8 mouse cellular contexts compared by ENCODE assay signal in the genomic region with DNA sequence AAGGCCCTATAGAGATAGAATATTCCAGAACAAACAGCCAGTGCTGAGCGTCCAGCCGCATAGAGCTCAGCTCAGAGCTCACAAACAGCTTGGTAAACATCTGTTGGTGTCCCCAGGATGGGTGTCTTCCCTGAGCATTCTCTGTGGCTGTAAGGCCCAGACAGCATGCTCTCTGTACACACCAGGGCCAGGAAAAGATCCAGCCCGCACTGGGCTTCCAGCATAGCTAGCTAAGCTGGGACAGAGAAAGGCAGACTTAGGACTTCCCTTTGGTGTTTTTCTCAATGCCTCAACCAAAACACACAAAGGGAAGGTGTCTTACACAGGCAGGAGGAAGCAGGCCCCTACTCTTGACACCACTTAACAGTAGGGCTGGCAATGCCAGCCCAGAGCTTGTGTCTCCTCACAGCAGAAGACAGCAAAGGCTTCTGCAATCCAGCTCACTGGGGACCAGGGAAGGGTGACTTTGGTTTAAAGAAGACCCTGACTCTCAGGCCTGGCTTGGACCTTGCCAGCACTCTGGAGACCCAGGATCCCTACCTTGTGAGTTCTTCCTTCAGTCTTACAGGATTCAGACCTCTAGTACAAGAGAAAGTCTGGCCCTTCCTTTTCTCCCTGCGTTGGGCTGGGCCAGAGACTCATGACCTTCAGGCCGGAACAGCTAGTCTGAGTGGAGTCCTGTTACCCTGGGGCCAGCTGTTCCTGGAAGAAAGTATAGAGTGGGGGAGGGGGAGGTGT. TPM values are rescaled to one million over a fixed set of nuclear protein-coding genes. Genes with fewer than 3 reads are reported as not detected.
A peak's percentile ranks its signal among the peaks of the same experiment; 100 is the strongest.
DNase-seq lines count a peak whose midpoint lies in the region; ATAC-seq lines count a peak whose summit lies in the region.

A gene (minus strand): TSS at position 601 of the 738 bp plus-strand sequence.

- no peaks in the 10 kb centered on the region for H3K9me3 ChIP-seq in embryonic facial prominence, embryonic 13.5 days
- no peaks in the 10 kb centered on the region for H3K9me3 ChIP-seq in heart, embryonic 13.5 days
- H3K9me3 ChIP-seq in kidney, embryonic 16.5 days (ENCODE audit: low read length), result no peaks in the 10 kb centered on the region

- no peak within 1 kb of the TSS for H3K9ac ChIP-seq in embryonic facial prominence, embryonic 13.5 days
- peak within 1 kb of the TSS; percentile 34; the same call in 1 of the 2 replicates for H3K9ac ChIP-seq in heart, embryonic 13.5 days
- H3K9ac ChIP-seq in kidney, embryonic 16.5 days (replicated peaks; ENCODE audit: low read length), result peak within 1 kb of the TSS; percentile 19; the same call in 1 of the 2 replicates

- WGBS in embryonic facial prominence, embryonic 13.5 days, result 59% methylated on average over 5 of the region's 5 CpGs
- whole genome bisulfite sequencing in heart, embryonic 13.5 days, result 58% methylated on average over 5 of the region's 5 CpGs
- 54% methylated on average over 5 of the region's 5 CpGs for WGBS in kidney, embryonic 16.5 days
- WGBS in macrophage (ENCODE audit: missing documents), result 62% methylated on average over 5 of the region's 5 CpGs

- H3K4me1 ChIP-seq in embryonic facial prominence, embryonic 13.5 days, result peaks cover 12% of the 10 kb centered on the region
- peaks cover 31% of the 10 kb centered on the region for H3K4me1 ChIP-seq in heart, embryonic 13.5 days
- peaks cover 26% of the 10 kb centered on the region for H3K4me1 ChIP-seq in kidney, embryonic 16.5 days (ENCODE audit: insufficient read depth, low read length)

- H3K27me3 ChIP-seq in embryonic facial prominence, embryonic 13.5 days, result no peaks in the 10 kb centered on the region
- no peaks in the 10 kb centered on the region for H3K27me3 ChIP-seq in heart, embryonic 13.5 days (replicated peaks)
- no peaks in the 10 kb centered on the region for H3K27me3 ChIP-seq in kidney, embryonic 16.5 days (ENCODE audit: insufficient read depth, low read length)

- DNase-seq in ovary, postnatal 36 days (ENCODE audit: low spot score), result peak; percentile 48
- no peak for DNase-seq in ovary, postnatal 10 days (ENCODE audit: low spot score)
- peak; percentile 60 for DNase-seq in testis, postnatal 14 days (ENCODE audit: low spot score)
- DNase-seq in right cerebral cortex, postnatal 25 days, result no peak

- no peak within 1 kb of the TSS for H3K4me2 ChIP-seq in embryonic facial prominence, embryonic 13.5 days
- peak within 1 kb of the TSS; percentile 18 for H3K4me2 ChIP-seq in heart, embryonic 13.5 days
- no peak within 1 kb of the TSS for H3K4me2 ChIP-seq in kidney, embryonic 16.5 days (replicated peaks; ENCODE audit: low read depth, low read length)

- H3K36me3 ChIP-seq in embryonic facial prominence, embryonic 13.5 days, result no peaks in the 10 kb centered on the region
- no peaks in the 10 kb centered on the region for H3K36me3 ChIP-seq in heart, embryonic 13.5 days
- no peaks in the 10 kb centered on the region for H3K36me3 ChIP-seq in kidney, embryonic 16.5 days (ENCODE audit: insufficient read depth, low read length)
- no peaks in the 10 kb centered on the region for H3K36me3 ChIP-seq in macrophage (ENCODE audit: inconsistent target)

- no peak within 1 kb of the TSS for H3K4me3 ChIP-seq in embryonic facial prominence, embryonic 13.5 days
- no peak within 1 kb of the TSS for H3K4me3 ChIP-seq in heart, embryonic 13.5 days
- H3K4me3 ChIP-seq in kidney, embryonic 16.5 days (ENCODE audit: low read length), result no peak within 1 kb of the TSS
- no peak within 1 kb of the TSS for H3K4me3 ChIP-seq in macrophage (ENCODE audit: inconsistent target)

- no peak within 1 kb of the TSS for H3K27ac ChIP-seq in embryonic facial prominence, embryonic 13.5 days
- H3K27ac ChIP-seq in heart, embryonic 13.5 days (replicated peaks), result peak within 1 kb of the TSS; percentile 62
- H3K27ac ChIP-seq in kidney, embryonic 16.5 days (ENCODE audit: low read length), result peak within 1 kb of the TSS; percentile 56
- H3K27ac ChIP-seq in macrophage, result peak within 1 kb of the TSS; percentile 64

- H3K79me2 ChIP-seq in macrophage (ENCODE audit: inconsistent target), result peaks cover 3% of the 10 kb centered on the region

- ATAC-seq in embryonic facial prominence, embryonic 13.5 days (ENCODE audit: insufficient number of reproducible peaks, insufficient read depth, low FRiP score, low TSS enrichment, low read depth), result no peak
- ATAC-seq in heart, embryonic 13.5 days (ENCODE audit: extremely low read depth, insufficient number of reproducible peaks, low FRiP score, low TSS enrichment), result no peak
- peak; percentile 13; the same call in 1 of the 2 replicates for ATAC-seq in kidney, embryonic 16.5 days (ENCODE audit: low FRiP score, low TSS enrichment)

RNA-seq across cellular contexts. Expression of the gene that starts here (rescaled TPM):
- polyA plus RNA-seq in embryonic facial prominence, embryonic 13.5 days (2015; fragmentation: Nextera tagmentation; extraction: Ambion mirVana), result 82.6 and 84.8 TPM in 2 replicates
- 50.3 and 51.8 TPM in 2 replicates for polyA plus RNA-seq in heart, embryonic 13.5 days (2015; fragmentation: Nextera tagmentation; extraction: Ambion mirVana)
- 73.3 and 73.4 TPM in 2 replicates for polyA plus RNA-seq in kidney, embryonic 16.5 days (2015; fragmentation: Nextera tagmentation; extraction: Ambion mirVana)
- 1,000 to 10,000 TPM in 5 of 26 experiments, 100 to 1,000 TPM in 21; 184 to 1,471 (median 493) TPM for total RNA-seq in macrophage (2018; cell fraction: chromatin; rRNA removed)
- 100 to 1,000 TPM in 2 of 26 experiments, 10 to 100 TPM in 24; 31.0 to 140 (median 69.6) TPM for total RNA-seq in macrophage (2018; cell fraction: cytosol; rRNA removed)
- total RNA-seq in macrophage (2018; cell fraction: nucleus; rRNA removed), result 1,000 to 10,000 TPM in 2 of 26 experiments, 100 to 1,000 TPM in 24; 160 to 1,941 (median 340) TPM
- polyA plus RNA-seq in macrophage (2018), result 30.4 to 56.1 TPM (median 32.6 TPM) in 3 replicates

Comparison
In these comparisons a context has a peak if more than half of its experiments do, and no peak if none do; other contexts are left out.
1. DNase-seq: peak in ovary, postnatal 36 days (single experiment) and testis, postnatal 14 days (single experiment); none in ovary, postnatal 10 days (single experiment) and right cerebral cortex, postnatal 25 days (single experiment).